Mouse (Mus musculus) hindbrain, postnatal 0 days (tissue): ENCODE measurements around the gene Ncam1. TPM values are rescaled to one million over a fixed set of nuclear protein-coding genes. Genes with fewer than 3 reads are reported as not detected.

ENCODE experiments used
- ATAC-seq: fragments of 200-750 bp; cut with Nextera tagmentation; 2 replicates; pipeline ENCODE4 v1.8.0; 2017; ENCODE audit warnings: mild to moderate bottlenecking, moderate TSS enrichment, moderate library complexity
- DNase-seq: peaks from one replicate; pipeline ENCODE4 v3.0.0-alpha.2; 2015; ENCODE audit warnings: low spot score
- H3K27ac ChIP-seq: fragments of 300-500 bp; sonication (generic); 2 replicates; pipeline ENCODE4 v1.5.1; 2014; ENCODE audit warnings: mild to moderate bottlenecking
- H3K27me3 ChIP-seq: fragments of 300-500 bp; sonication (generic); 2 replicates; pipeline ENCODE4 v1.6.1; 2014; ENCODE audit warnings: low read length, mixed read lengths; ENCODE audit not compliant: insufficient read depth
- H3K36me3 ChIP-seq: fragments of 300-500 bp; sonication (generic); 2 replicates; pipeline ENCODE4 v1.6.1; 2014; ENCODE audit warnings: low read length, mixed read lengths; ENCODE audit not compliant: insufficient read depth
- H3K4me1 ChIP-seq: fragments of 300-500 bp; sonication (generic); 2 replicates; pipeline ENCODE4 v1.6.1; 2014; ENCODE audit warnings: antibody characterized with exemption, low read length, mixed read lengths; ENCODE audit not compliant: insufficient read depth
- H3K4me2 ChIP-seq: fragments of 300-500 bp; sonication (generic); 2 replicates; pipeline ENCODE4 v1.6.1; 2014; ENCODE audit warnings: low read depth, mild to moderate bottlenecking, low read length, moderate library complexity, mixed read lengths
- H3K4me3 ChIP-seq: fragments of 300-500 bp; sonication (generic); 2 replicates; pipeline ENCODE4 v1.5.1; 2014; ENCODE audit warnings: low read length
- H3K9ac ChIP-seq: fragments of 300-500 bp; sonication (generic); replicated peaks from 2 replicates; pipeline ENCODE4 v1.6.1; 2014; ENCODE audit warnings: mild to moderate bottlenecking, low read length, moderate library complexity, mixed read lengths
- H3K9me3 ChIP-seq: fragments of 300-500 bp; sonication (generic); 2 replicates; pipeline ENCODE4 v1.6.1; 2016; ENCODE audit warnings: low read length, mixed read lengths
- CTCF ChIP-seq: IDR thresholded peaks from 2 replicates; pipeline ENCODE4 v1.5.1; 2016; ENCODE audit warnings: antibody characterized with exemption, control low read depth, low read depth
- WGBS: fragments of 180-500 bp; shearing (Covaris S2); extraction: QIAGEN DNeasy Blood & Tissue Kit; methylation state at CpG from one replicate; pipeline ENCODE4 v1.1.7; 2014; 5-methylcytosine and 5-hydroxymethylcytosine counted together
- polyA plus RNA-seq: library from polyadenylated mRNA; unstranded; fragments of >200 nt; fragmentation: Nextera tagmentation; extraction: Ambion mirVana; gene quantifications from 2 replicates; pipeline ENCODE4 v1.2.1, GENCODE M21; 2015
- total RNA-seq: library from RNA; depleted of rRNA; stranded (reverse); fragments of >200 nt; gene quantifications from 2 replicates; pipeline ENCODE4 v1.2.3, GENCODE M21; 2014

The Ncam1 gene
- total and polyA plus RNA-seq, 2 experiments from 2014 or later: 411 to 414 TPM

- TF ChIP-seq CTCF: no peak; the same call in 1 of the 2 replicates
- H3K27me3 ChIP-seq: no peaks in the 10 kb centered on the region
- H3K4me3 ChIP-seq: peak overlapping the region; percentile 90
- H3K9ac ChIP-seq: peak overlapping the region; percentile 94
- no peak; the same call in 1 of the 2 replicates for ATAC-seq
- no peak for DNase-seq
- H3K4me1 ChIP-seq: peaks cover 9% of the 10 kb centered on the region
- no peaks in the 10 kb centered on the region for H3K36me3 ChIP-seq
- under 1% methylated on average over 14 of the region's 15 CpGs for WGBS
- no peaks in the 10 kb centered on the region for H3K9me3 ChIP-seq
- peak overlapping the region; percentile 95 for H3K27ac ChIP-seq
- H3K4me2 ChIP-seq: peak overlapping the region; percentile 78
Measured at GRCm38 (mm10) chr9:49797508-49797820, 1.3 kb downstream of the Ncam1 start.

GRCm38 (mm10) chr9:49796618-49797507 lies 1.9 kb downstream of the Ncam1 start:
- peak overlapping the region; percentile 94 for H3K9ac ChIP-seq
- H3K4me2 ChIP-seq: peak overlapping the region; percentile 78
- H3K9me3 ChIP-seq: no peaks in the 10 kb centered on the region
- H3K4me1 ChIP-seq: peaks cover 12% of the 10 kb centered on the region
- DNase-seq (peak; percentile 86), ATAC-seq (peak; percentile 81)
- H3K27ac ChIP-seq: peak overlapping the region; percentile 95
- no peak for TF ChIP-seq CTCF
- no peaks in the 10 kb centered on the region for H3K36me3 ChIP-seq
- under 1% methylated on average over 52 of the region's 52 CpGs for WGBS
- no peaks in the 10 kb centered on the region for H3K27me3 ChIP-seq
- peak overlapping the region; percentile 90 for H3K4me3 ChIP-seq

- peak overlapping the region; percentile 78 for H3K4me2 ChIP-seq
- DNase-seq (no peak), ATAC-seq (no peak)
- H3K4me3 ChIP-seq: peak overlapping the region; percentile 90
- no peaks in the 10 kb centered on the region for H3K9me3 ChIP-seq
- H3K27me3 ChIP-seq: no peaks in the 10 kb centered on the region
- H3K27ac ChIP-seq: no peak overlapping the region
- no peak overlapping the region; the same call in 1 of the 2 replicates for H3K9ac ChIP-seq
- H3K4me1 ChIP-seq: peaks cover 12% of the 10 kb centered on the region
- no peaks in the 10 kb centered on the region for H3K36me3 ChIP-seq
- WGBS: 32% methylated on average over 5 of the region's 5 CpGs
- no peak for TF ChIP-seq CTCF
Measured at GRCm38 (mm10) chr9:49795881-49796280, 2.8 kb downstream of the Ncam1 start.

- Histone ChIP-seq H3K27me3 (no peaks in the 10 kb centered on the region), H3K27ac (no peak overlapping the region), H3K9me3 (no peaks in the 10 kb centered on the region), H3K9ac (no peak overlapping the region), H3K4me2 (0 out of 2 replicates have a peak overlapping the region, but pooled peaks have one; percentile 11), H3K4me3 (no peak overlapping the region), H3K36me3 (no peaks in the 10 kb centered on the region), H3K4me1 (peaks cover 12% of the 10 kb centered on the region)
- WGBS: 40% methylated on average over 6 of the region's 6 CpGs
- DNase-seq (peak; percentile 31), ATAC-seq (no peak)
- TF ChIP-seq CTCF: no peak
Measured at GRCm38 (mm10) chr9:49793987-49794550, 4.7 kb downstream of the Ncam1 start.

- Histone ChIP-seq H3K4me1 (peaks cover 12% of the 10 kb centered on the region), H3K27me3 (no peaks in the 10 kb centered on the region), H3K36me3 (no peaks in the 10 kb centered on the region), H3K9ac (no peak overlapping the region), H3K27ac (no peak overlapping the region), H3K4me3 (no peak overlapping the region), H3K4me2 (0 out of 2 replicates have a peak overlapping the region, but pooled peaks have one; percentile 11), H3K9me3 (no peaks in the 10 kb centered on the region)
- no peak for TF ChIP-seq CTCF
- ATAC-seq: no peak
- 37% methylated on average over 2 of the region's 2 CpGs for WGBS
- DNase-seq: peak; percentile 39
Measured at GRCm38 (mm10) chr9:49793241-49793640, 5.5 kb downstream of the Ncam1 start.

- H3K4me1 ChIP-seq: peaks cover 12% of the 10 kb centered on the region
- H3K27ac ChIP-seq: no peak overlapping the region
- no peaks in the 10 kb centered on the region for H3K27me3 ChIP-seq
- H3K4me2 ChIP-seq: no peak overlapping the region
- H3K36me3 ChIP-seq: no peaks in the 10 kb centered on the region
- WGBS: 62% methylated on average over 4 of the region's 4 CpGs
- H3K9ac ChIP-seq: no peak overlapping the region
- H3K4me3 ChIP-seq: no peak overlapping the region
- no peak for DNase-seq
- no peaks in the 10 kb centered on the region for H3K9me3 ChIP-seq
- no peak for TF ChIP-seq CTCF
- no peak for ATAC-seq
Measured at GRCm38 (mm10) chr9:49792646-49793045, 6.1 kb downstream of the Ncam1 start.
